Mouse (Mus musculus): ENCODE data around the gene Olfr748. TPM values are rescaled to one million over a fixed set of nuclear protein-coding genes. Genes with fewer than 3 reads are reported as not detected.
"Not testable (repeated sequence)": the region's sequence is repeated elsewhere in the genome, so short reads cannot be mapped to it uniquely, and the experiment has no call there.

The Olfr748 gene
- not detected in 2 replicates for polyA plus RNA-seq (2015; fragmentation: Nextera tagmentation; extraction: Ambion mirVana)

- Histone ChIP-seq H3K9ac (no peak within 1 kb of the TSS), H3K27me3 (replicated peaks) (no peaks in the 10 kb centered on the region), H3K4me1 (no peaks in the 10 kb centered on the region), H3K27ac (replicated peaks) (no peak within 1 kb of the TSS), H3K4me3 (no peak within 1 kb of the TSS), H3K4me2 (no peak within 1 kb of the TSS), H3K36me3 (no peaks in the 10 kb centered on the region), H3K9me3 (no peaks in the 10 kb centered on the region)
- no peak for ATAC-seq (ENCODE audit: extremely low read depth, insufficient number of reproducible peaks, low FRiP score, low TSS enrichment)
- WGBS = 63% methylated on average over 1 of the region's 1 CpGs
Measured at GRCm38 (mm10) chr14:50707073-50707472, at the start of gene Olfr748. Gene Olfr748, plus strand, starts transcription at chr14:50707373.

GRCm38 (mm10) chr14:50693106-50693505 is 14.1 kb upstream of the Olfr748 start, which contains the start of gene Olfr747:
Gene Olfr747, minus strand, starts transcription at chr14:50693206.
- Histone ChIP-seq H3K9me3 (no peaks in the 10 kb centered on the region), H3K27ac (replicated peaks) (no peak within 1 kb of the TSS), H3K36me3 (no peaks in the 10 kb centered on the region), H3K4me3 (no peak within 1 kb of the TSS), H3K27me3 (replicated peaks) (no peaks in the 10 kb centered on the region), H3K4me2 (no peak within 1 kb of the TSS), H3K9ac (no peak within 1 kb of the TSS), H3K4me1 (no peaks in the 10 kb centered on the region)
- 73% methylated on average over 3 of the region's 3 CpGs for WGBS
- ATAC-seq (ENCODE audit: extremely low read depth, insufficient number of reproducible peaks, low FRiP score, low TSS enrichment) = no peak

DNA sequence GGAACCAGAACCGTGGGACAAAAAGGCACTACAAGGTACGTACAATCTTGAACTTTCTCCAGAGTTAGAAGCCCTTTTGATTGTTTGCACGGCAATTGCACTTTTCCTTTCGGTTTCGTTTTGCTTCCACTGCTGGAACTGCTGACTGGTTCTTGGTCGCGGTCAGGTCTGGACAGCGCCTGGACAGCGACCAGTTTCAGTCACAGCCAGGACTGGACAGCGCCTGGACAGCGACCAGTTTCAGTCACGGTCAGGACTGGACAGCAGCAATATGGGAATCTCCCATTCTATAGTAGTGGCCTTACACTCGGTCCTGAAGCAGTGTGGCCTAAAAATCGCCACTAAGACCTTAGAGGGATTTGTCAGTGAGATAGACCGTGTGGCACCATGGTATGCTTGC is 12.7 kb downstream of the Olfr748 start:
- not testable (repeated sequence) for ATAC-seq (ENCODE audit: extremely low read depth, insufficient number of reproducible peaks, low FRiP score, low TSS enrichment); H3K36me3 ChIP-seq; H3K9ac ChIP-seq; H3K4me2 ChIP-seq; H3K4me1 ChIP-seq; H3K27ac ChIP-seq (replicated peaks); H3K4me3 ChIP-seq; H3K27me3 ChIP-seq (replicated peaks)
- WGBS = 83% methylated on average over 15 of the region's 15 CpGs
- peaks cover 19% of the 10 kb centered on the region for H3K9me3 ChIP-seq

GRCm38 (mm10) chr14:50722371-50722770 is 15.2 kb downstream of the Olfr748 start:
- not testable (repeated sequence) for H3K27ac ChIP-seq (replicated peaks); H3K9me3 ChIP-seq; H3K9ac ChIP-seq; H3K4me3 ChIP-seq; ATAC-seq (ENCODE audit: extremely low read depth, insufficient number of reproducible peaks, low FRiP score, low TSS enrichment); H3K4me2 ChIP-seq; H3K4me1 ChIP-seq; H3K36me3 ChIP-seq; H3K27me3 ChIP-seq (replicated peaks)
- 68% methylated on average over 3 of the region's 4 CpGs for WGBS

GRCm38 (mm10) chr14:50740334-50740733 is 33.2 kb downstream of the Olfr748 start:
- Histone ChIP-seq H3K27me3 (replicated peaks) (no peaks in the 10 kb centered on the region), H3K9me3 (no peaks in the 10 kb centered on the region), H3K4me1 (no peaks in the 10 kb centered on the region), H3K4me3 (no peak overlapping the region), H3K9ac (no peak overlapping the region), H3K36me3 (no peaks in the 10 kb centered on the region), H3K27ac (replicated peaks) (no peak overlapping the region), H3K4me2 (no peak overlapping the region)
- no peak for ATAC-seq (ENCODE audit: extremely low read depth, insufficient number of reproducible peaks, low FRiP score, low TSS enrichment)
- WGBS = 54% methylated on average over 2 of the region's 2 CpGs

GRCm38 (mm10) chr14:50741584-50741983 is 34.4 kb downstream of the Olfr748 start:
- Histone ChIP-seq H3K36me3 (no peaks in the 10 kb centered on the region), H3K27me3 (replicated peaks) (no peaks in the 10 kb centered on the region), H3K4me2 (no peak overlapping the region), H3K9me3 (no peaks in the 10 kb centered on the region), H3K4me3 (no peak overlapping the region), H3K9ac (no peak overlapping the region), H3K27ac (replicated peaks) (no peak overlapping the region), H3K4me1 (no peaks in the 10 kb centered on the region)
- WGBS = 54% methylated on average over 2 of the region's 2 CpGs
- ATAC-seq (ENCODE audit: extremely low read depth, insufficient number of reproducible peaks, low FRiP score, low TSS enrichment) = no peak

- no peak within 1 kb of the TSS for H3K9ac ChIP-seq
- ATAC-seq (ENCODE audit: extremely low read depth, insufficient number of reproducible peaks, low FRiP score, low TSS enrichment) = no peak
- no peaks in the 10 kb centered on the region for H3K36me3 ChIP-seq
- H3K4me3 ChIP-seq = no peak within 1 kb of the TSS
- H3K9me3 ChIP-seq = no peaks in the 10 kb centered on the region
- H3K4me1 ChIP-seq = no peaks in the 10 kb centered on the region
- H3K27me3 ChIP-seq (replicated peaks) = no peaks in the 10 kb centered on the region
- no peak within 1 kb of the TSS for H3K27ac ChIP-seq (replicated peaks)
- no peak within 1 kb of the TSS for H3K4me2 ChIP-seq
Measured at GRCm38 (mm10) chr14:50744994-50745393, 37.8 kb downstream of the Olfr748 start, which contains the start of gene Olfr749. Gene Olfr749, minus strand, starts transcription at chr14:50745094.

GRCm38 (mm10) chr14:50758416-50759085 is 51.4 kb downstream of the Olfr748 start:
- Histone ChIP-seq H3K27ac (replicated peaks) (no peak overlapping the region), H3K9me3 (no peaks in the 10 kb centered on the region), H3K4me2 (no peak overlapping the region), H3K9ac (no peak overlapping the region), H3K27me3 (replicated peaks) (no peaks in the 10 kb centered on the region), H3K4me3 (no peak overlapping the region), H3K36me3 (peaks cover 8% of the 10 kb centered on the region), H3K4me1 (no peaks in the 10 kb centered on the region)
- no peak for ATAC-seq (ENCODE audit: extremely low read depth, insufficient number of reproducible peaks, low FRiP score, low TSS enrichment)
- WGBS = 73% methylated on average over 5 of the region's 5 CpGs

Other genes with a start within 250 kb of the Olfr748 start
- not detected in 2 replicates for gene Olfr741, start 234.6 kb upstream of the Olfr748 start, polyA plus RNA-seq (2015; fragmentation: Nextera tagmentation; extraction: Ambion mirVana)
- not detected in 2 replicates for gene Olfr742, start 203.8 kb upstream of the Olfr748 start, polyA plus RNA-seq (2015; fragmentation: Nextera tagmentation; extraction: Ambion mirVana)
- gene Olfr743, start 185.5 kb upstream of the Olfr748 start, polyA plus RNA-seq (2015; fragmentation: Nextera tagmentation; extraction: Ambion mirVana) = not detected in 2 replicates
- not detected in 2 replicates for gene Olfr744, start 92.5 kb upstream of the Olfr748 start, polyA plus RNA-seq (2015; fragmentation: Nextera tagmentation; extraction: Ambion mirVana)
- gene Olfr745, start 68.0 kb upstream of the Olfr748 start, polyA plus RNA-seq (2015; fragmentation: Nextera tagmentation; extraction: Ambion mirVana) = not detected in 2 replicates
- not detected in 2 replicates for gene Olfr746, start 60.3 kb upstream of the Olfr748 start, polyA plus RNA-seq (2015; fragmentation: Nextera tagmentation; extraction: Ambion mirVana)
- not detected in 2 replicates for gene Olfr747, start 14.2 kb upstream of the Olfr748 start, polyA plus RNA-seq (2015; fragmentation: Nextera tagmentation; extraction: Ambion mirVana)
- not detected in 2 replicates for gene Olfr749, start 37.7 kb downstream of the Olfr748 start, polyA plus RNA-seq (2015; fragmentation: Nextera tagmentation; extraction: Ambion mirVana)
- gene Ttc5, start 78.1 kb downstream of the Olfr748 start, polyA plus RNA-seq (2015; fragmentation: Nextera tagmentation; extraction: Ambion mirVana) = 48.8 and 51.4 TPM in 2 replicates
- gene Ccnb1ip1, start 100.4 kb downstream of the Olfr748 start, polyA plus RNA-seq (2015; fragmentation: Nextera tagmentation; extraction: Ambion mirVana) = not detected in 2 replicates
- gene Parp2, start 100.5 kb downstream of the Olfr748 start, polyA plus RNA-seq (2015; fragmentation: Nextera tagmentation; extraction: Ambion mirVana) = 35.1 and 41.6 TPM in 2 replicates
- gene Tep1, start 163.2 kb downstream of the Olfr748 start, polyA plus RNA-seq (2015; fragmentation: Nextera tagmentation; extraction: Ambion mirVana) = 4.5 and 5.1 TPM in 2 replicates
- gene Klhl33, start 190.1 kb downstream of the Olfr748 start, polyA plus RNA-seq (2015; fragmentation: Nextera tagmentation; extraction: Ambion mirVana) = 0.10 and 0.45 TPM in 2 replicates
- gene Osgep, start 217.5 kb downstream of the Olfr748 start, polyA plus RNA-seq (2015; fragmentation: Nextera tagmentation; extraction: Ambion mirVana) = 112 and 131 TPM in 2 replicates
- gene Apex1, start 217.6 kb downstream of the Olfr748 start, polyA plus RNA-seq (2015; fragmentation: Nextera tagmentation; extraction: Ambion mirVana) = 148 TPM in 2 replicates
- gene Pip4p1, start 223.5 kb downstream of the Olfr748 start, polyA plus RNA-seq (2015; fragmentation: Nextera tagmentation; extraction: Ambion mirVana) = 34.9 and 38.2 TPM in 2 replicates
- gene Pnp, start 223.7 kb downstream of the Olfr748 start, polyA plus RNA-seq (2015; fragmentation: Nextera tagmentation; extraction: Ambion mirVana) = 36.5 and 41.3 TPM in 2 replicates
- not detected in 2 replicates for gene Gm49342, start 237.1 kb downstream of the Olfr748 start, polyA plus RNA-seq (2015; fragmentation: Nextera tagmentation; extraction: Ambion mirVana)
- 0.74 TPM in 1 of 2 replicates, not detected in the other for gene Pnp2, start 248.6 kb downstream of the Olfr748 start, polyA plus RNA-seq (2015; fragmentation: Nextera tagmentation; extraction: Ambion mirVana)